Mouse (Mus musculus): Measurements from ENCODE around the gene Agrp.

- no peak for TF ChIP-seq CTCF (IDR thresholded peaks at IDR 0.05; ENCODE audit: low read depth)
- no peak for TF ChIP-seq EP300 (IDR thresholded peaks at IDR 0.05; ENCODE audit: low read depth)
These were observed 19.5 kb downstream of the Agrp start for GRCm38 (mm10) chr8:105617451-105618278.

Measured in heart, postnatal 0 days (tissue).